Mouse (Mus musculus) bone marrow, adult 2 months (tissue): Measurements from ENCODE around the gene 1700029F12Rik. TPM values are rescaled to one million over a fixed set of nuclear protein-coding genes. Genes with fewer than 3 reads are reported as not detected.

Experiments
- H3K27ac ChIP-seq: fragments of 200-500 bp; 2 replicates; pipeline ENCODE4 v1.5.1; 2012; ENCODE audit warnings: low read depth, mild to moderate bottlenecking, control low read depth, inconsistent platforms, low read length; ENCODE audit not compliant: control insufficient read depth, poor library complexity, insufficient read depth
- H3K4me1 ChIP-seq: fragments of 200-500 bp; 2 replicates; pipeline ENCODE4 v1.6.1; 2011; ENCODE audit warnings: low read length; ENCODE audit not compliant: control insufficient read depth, insufficient read depth
- H3K4me3 ChIP-seq: fragments of 200-500 bp; replicated peaks from 2 replicates; pipeline ENCODE3; 2011; ENCODE audit warnings: mild to moderate bottlenecking, low read depth, low read length, control low read depth; ENCODE audit not compliant: control insufficient read depth
- CTCF ChIP-seq: fragments of 200-500 bp; IDR thresholded peaks from 2 replicates; pipeline ENCODE4 v1.5.1; 2011; ENCODE audit warnings: low read length, control low read depth; ENCODE audit not compliant: control insufficient read depth, insufficient read depth
- POLR2A ChIP-seq: fragments of 200-500 bp; IDR thresholded peaks from 2 replicates; pipeline ENCODE4 v1.6.1; 2011; ENCODE audit warnings: low read depth, mild to moderate bottlenecking, control low read depth, low read length, borderline replicate concordance; ENCODE audit not compliant: control insufficient read depth
- WGBS: fragments of 180-500 bp; shearing (Covaris S2); methylation state at CpG from one replicate; pipeline ENCODE4 v1.1.7; 2018; 5-methylcytosine and 5-hydroxymethylcytosine counted together
- polyA plus RNA-seq: library from polyadenylated mRNA; stranded (reverse); fragments of >200 nt; gene quantifications from 2 replicates; pipeline ENCODE4 v1.2.4, GENCODE M21; 2011; ENCODE audit warnings: low replicate concordance; ENCODE audit not compliant: missing spikeins, insufficient read depth, insufficient read length

1700029F12Rik gene
- polyA plus RNA-seq, 1 experiment, result not detected

DNA sequence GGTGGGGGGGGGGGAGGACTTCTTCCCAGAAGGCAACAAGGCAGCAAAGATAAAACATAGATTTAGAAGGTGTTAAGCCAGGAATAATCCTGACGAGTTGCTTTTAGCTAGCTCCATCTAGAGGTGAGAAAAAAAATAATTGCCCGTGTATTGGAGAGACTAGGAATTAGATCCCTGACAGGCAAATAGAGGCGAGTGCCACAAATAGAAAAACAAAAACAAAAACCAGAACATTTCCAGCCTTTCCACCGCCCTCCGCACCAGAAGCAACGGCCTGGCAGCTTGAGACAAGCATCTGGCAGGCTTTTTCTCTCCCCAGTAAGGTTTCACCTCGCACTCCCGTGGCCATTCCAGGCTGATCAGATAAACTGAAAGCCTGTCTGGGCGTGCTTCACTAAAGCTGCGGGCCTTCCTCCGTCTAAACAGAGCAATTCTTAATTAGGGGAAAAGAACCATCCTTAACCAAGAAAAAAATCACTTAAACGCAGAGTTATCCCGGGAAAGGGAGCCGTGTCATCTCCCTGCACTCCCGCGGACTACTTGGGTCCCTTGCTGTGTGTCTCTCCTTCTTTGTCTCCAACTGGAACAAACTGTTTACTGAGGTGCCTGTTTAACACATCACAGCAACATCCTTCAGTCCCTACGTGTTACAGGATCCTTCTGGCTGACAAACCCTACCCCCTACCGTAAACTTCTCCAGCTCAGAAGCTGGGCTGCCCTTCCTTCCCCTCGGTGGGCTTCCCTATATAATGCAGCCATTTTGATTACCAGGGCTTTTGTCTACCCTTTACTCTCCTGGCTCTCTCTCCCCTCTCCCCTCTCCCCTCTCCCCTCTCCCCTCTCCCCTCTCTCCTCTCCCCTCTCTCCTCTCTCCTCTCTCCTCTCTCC is 25.7 kb downstream of the 1700029F12Rik start:
- H3K4me1 ChIP-seq, result no peaks in the 10 kb centered on the region; the same call in 1 of the 2 replicates
- H3K27ac ChIP-seq, result no peak overlapping the region
- TF ChIP-seq CTCF, result no peak
- TF ChIP-seq POLR2A, result no peak
- peak overlapping the region; percentile 31 for H3K4me3 ChIP-seq
- WGBS, result 2% methylated on average over 19 of the region's 19 CpGs

DNA sequence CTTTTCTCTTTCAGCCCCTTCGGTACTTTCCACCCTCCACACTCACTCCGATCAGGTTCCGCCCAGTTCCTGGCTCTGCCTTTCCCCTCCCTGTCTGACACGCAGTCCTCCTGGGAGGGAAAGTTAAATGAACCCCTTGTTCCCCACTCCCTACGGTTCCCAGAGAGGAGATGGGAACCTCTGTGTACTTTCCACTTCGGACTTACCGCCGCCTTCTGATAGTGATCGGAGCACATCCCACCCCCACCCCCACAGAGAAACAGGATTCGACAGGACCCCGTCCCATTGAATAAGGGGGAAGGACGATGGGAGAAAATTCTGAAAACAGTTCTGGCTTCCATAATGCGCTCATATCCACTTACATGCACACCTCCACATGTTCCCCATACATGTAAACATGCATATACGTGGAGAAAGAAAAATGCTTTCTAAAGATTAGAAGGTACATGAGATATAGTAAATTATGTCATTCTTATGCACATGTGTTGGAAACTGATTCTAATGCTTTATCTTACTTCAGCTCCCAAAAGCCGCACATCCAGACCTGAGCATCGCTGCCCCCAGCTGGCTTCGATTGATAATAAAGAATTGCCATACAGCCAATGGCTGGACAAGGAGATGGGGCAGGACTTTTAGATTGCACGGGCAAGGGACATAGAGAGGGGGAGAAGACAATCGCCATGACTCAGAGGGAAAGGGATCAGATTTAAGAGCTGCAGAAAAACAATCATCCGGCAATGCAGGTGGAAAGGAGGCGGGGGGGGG is 26.5 kb downstream of the 1700029F12Rik start:
- TF ChIP-seq CTCF (no peak), POLR2A (no peak)
- WGBS, result under 1% methylated on average over 20 of the region's 21 CpGs
- H3K4me3 ChIP-seq, result peak overlapping the region; percentile 4
- H3K27ac ChIP-seq, result no peak overlapping the region
- no peaks in the 10 kb centered on the region; the same call in 1 of the 2 replicates for H3K4me1 ChIP-seq

- Histone ChIP-seq H3K4me3 (no peak overlapping the region), H3K27ac (no peak overlapping the region), H3K4me1 (no peaks in the 10 kb centered on the region; the same call in 1 of the 2 replicates)
- TF ChIP-seq POLR2A, result no peak
- no peak for TF ChIP-seq CTCF
- 66% methylated on average over 2 of the region's 2 CpGs for WGBS
Measured at GRCm38 (mm10) chr13:97006784-97007183, 27.4 kb downstream of the 1700029F12Rik start.

- Histone ChIP-seq H3K4me3 (no peak overlapping the region), H3K4me1 (no peaks in the 10 kb centered on the region; the same call in 1 of the 2 replicates), H3K27ac (no peak overlapping the region)
- 57% methylated on average over 1 of the region's 1 CpGs for WGBS
- TF ChIP-seq POLR2A (no peak), CTCF (no peak)
Measured at GRCm38 (mm10) chr13:96997080-96997479, 37.1 kb downstream of the 1700029F12Rik start.

DNA sequence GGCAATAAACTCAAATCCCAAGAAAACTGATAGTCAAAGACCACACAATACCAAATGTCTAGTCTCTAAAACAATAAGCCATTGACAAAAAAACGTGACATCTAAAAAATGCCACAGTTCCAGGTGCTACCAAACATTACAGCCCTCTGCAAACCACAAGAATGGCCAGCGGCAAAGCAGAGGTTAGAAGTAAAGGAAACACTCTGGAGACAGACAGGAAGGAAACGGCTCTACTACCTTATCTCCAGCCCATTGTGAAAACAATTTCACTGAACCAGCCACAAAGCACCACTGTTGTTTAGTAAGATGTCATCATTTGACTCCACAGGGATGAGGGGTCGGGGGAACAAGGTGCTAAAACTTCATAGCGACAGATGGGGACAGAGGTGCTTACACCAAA is 38.9 kb downstream of the 1700029F12Rik start:
- Histone ChIP-seq H3K4me1 (no peaks in the 10 kb centered on the region; the same call in 1 of the 2 replicates), H3K27ac (no peak overlapping the region), H3K4me3 (no peak overlapping the region)
- WGBS, result under 1% methylated on average over 5 of the region's 5 CpGs
- TF ChIP-seq POLR2A (no peak), CTCF (no peak)

DNA sequence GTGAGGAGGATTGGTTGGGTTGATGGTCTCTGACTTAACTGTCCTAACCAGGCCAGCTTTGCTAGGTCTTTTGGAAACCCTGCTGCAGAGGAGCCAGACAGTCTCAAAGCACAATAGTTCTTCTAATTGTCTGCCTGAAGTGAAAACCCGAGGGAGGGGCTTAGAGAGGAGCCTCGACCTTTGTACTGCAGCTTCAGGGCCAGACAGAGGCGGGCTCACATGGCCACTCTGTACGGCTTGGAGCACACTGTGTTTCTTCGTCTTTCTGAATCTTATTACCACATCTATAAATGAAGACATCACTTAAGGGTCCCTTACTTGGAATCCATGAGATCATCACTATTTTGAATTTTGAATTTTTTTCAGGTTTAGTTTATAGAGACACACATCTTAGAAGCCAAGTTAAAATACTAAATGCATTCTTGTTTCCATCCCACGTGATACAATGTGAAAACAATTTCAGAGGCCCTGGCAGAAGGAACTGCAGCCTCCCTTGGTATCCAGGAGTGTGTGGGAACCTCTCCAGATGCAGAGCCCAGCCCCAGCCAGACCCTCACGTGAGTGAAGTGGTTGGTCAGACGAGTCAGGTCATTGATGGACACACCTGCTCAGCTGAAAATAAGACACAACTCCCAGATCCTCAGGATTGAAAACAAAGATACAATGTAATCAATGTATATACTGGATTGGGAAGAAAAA is 40.7 kb downstream of the 1700029F12Rik start:
- Histone ChIP-seq H3K4me1 (no peaks in the 10 kb centered on the region; the same call in 1 of the 2 replicates), H3K27ac (no peak overlapping the region), H3K4me3 (no peak overlapping the region)
- WGBS, result 65% methylated on average over 8 of the region's 8 CpGs
- TF ChIP-seq CTCF (no peak), POLR2A (no peak)

DNA sequence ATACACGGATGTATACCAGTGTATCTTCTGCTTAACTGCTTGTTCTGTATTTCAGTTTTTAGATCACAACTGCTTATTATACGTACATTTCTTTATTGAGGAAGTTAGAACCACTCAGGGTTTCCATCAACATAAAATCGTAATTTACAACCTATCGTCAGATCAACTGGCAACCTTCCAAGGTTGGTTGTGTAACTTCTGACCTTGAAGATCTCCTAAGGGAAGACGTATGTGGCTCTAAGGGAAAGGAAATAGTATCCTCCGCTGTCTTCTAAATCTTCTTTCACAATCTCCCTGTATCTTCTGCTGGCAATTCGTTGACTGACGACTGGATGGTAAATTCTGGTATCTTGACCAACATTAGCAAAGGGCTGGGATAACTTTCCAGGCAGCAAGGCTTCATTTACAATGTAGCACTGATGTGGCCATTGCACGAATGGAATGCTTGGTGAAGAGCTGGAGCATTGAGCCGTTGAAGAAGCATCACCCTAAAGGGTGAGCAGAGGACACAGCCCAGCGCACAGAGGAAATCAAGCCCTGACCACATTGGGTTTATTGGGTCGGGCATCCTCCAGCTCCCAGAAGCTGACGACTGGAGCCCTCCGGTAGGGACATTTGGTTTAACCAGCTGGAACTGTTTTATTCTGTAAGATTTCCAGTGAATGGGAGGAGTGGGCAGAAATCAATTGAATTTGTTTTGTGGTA is 43.4 kb downstream of the 1700029F12Rik start:
- TF ChIP-seq POLR2A (no peak), CTCF (no peak)
- Histone ChIP-seq H3K27ac (no peak overlapping the region), H3K4me3 (no peak overlapping the region), H3K4me1 (no peaks in the 10 kb centered on the region; the same call in 1 of the 2 replicates)
- WGBS, result 14% methylated on average over 14 of the region's 14 CpGs
